ENCODE assay signal across 24 mouse cellular contexts in genomic region chr13:114344220-114344973, GRCm38 (mm10). TPM values are rescaled to one million over a fixed set of nuclear protein-coding genes. Genes with fewer than 3 reads are reported as not detected.
DNase-seq lines count a peak whose midpoint lies in the region; ATAC-seq and TF ChIP-seq lines count a peak whose summit lies in the region.
"Had no signal": no experiment of that assay in that cellular context is flagged by ENCODE, and none has a peak within 500 bp of the region (broad histone marks: within the 10 kb centered on the region; RNA-seq: fewer than 3 reads in every experiment).

No protein-coding gene starts in this region.

- TF ChIP-seq CTCF in heart, postnatal 0 days (IDR thresholded peaks at IDR 0.05; ENCODE audit: low read depth), result no peak

- H3K4me3 ChIP-seq in heart, embryonic 11.5 days (ENCODE audit: low read depth, low read length), result no peak overlapping the region
- no peak overlapping the region for H3K4me3 ChIP-seq in heart, postnatal 0 days (ENCODE audit: low read depth, low read length)
- H3K4me3 ChIP-seq: forebrain, embryonic 10.5 days; limb, embryonic 10.5 days; midbrain, embryonic 15.5 days; myocyte; neural tube, embryonic 13.5 days; stomach, embryonic 15.5 days had no signal

- no peak; the same call in 1 of the 2 replicates for ATAC-seq in heart, embryonic 11.5 days (replicated peaks; ENCODE audit: insufficient number of reproducible peaks, low FRiP score, low TSS enrichment)
- ATAC-seq in heart, postnatal 0 days (ENCODE audit: insufficient read depth, low read depth), result no peak
- ATAC-seq in megakaryocyte-erythroid progenitor cell, adult 5-6 weeks (replicated peaks; ENCODE audit: low FRiP score, low TSS enrichment, poor library complexity, severe bottlenecking), result peak; percentile 98
- ATAC-seq: forebrain, postnatal 0 days had no signal

- H3K4me2 ChIP-seq in heart, embryonic 11.5 days, result 0 out of 2 replicates have a peak overlapping the region, but pooled peaks have one; percentile 19
- H3K4me2 ChIP-seq in heart, postnatal 0 days (ENCODE audit: low read depth, low read length), result no peak overlapping the region
- H3K4me2 ChIP-seq: hindbrain, embryonic 14.5 days; midbrain, embryonic 15.5 days; neural tube, embryonic 13.5 days; stomach, embryonic 15.5 days had no signal

- peaks cover 8% of the 10 kb centered on the region; the same call in 1 of the 2 replicates for H3K4me1 ChIP-seq in heart, embryonic 11.5 days (ENCODE audit: control insufficient read depth, insufficient read depth, low read length)
- 0 out of 2 replicates have a peak, but pooled peaks cover 9% of the 10 kb centered on the region for H3K4me1 ChIP-seq in heart, postnatal 0 days (ENCODE audit: control insufficient read depth, insufficient read depth)
- H3K4me1 ChIP-seq: stomach, embryonic 15.5 days had no signal

- 0 out of 2 replicates have a peak, but pooled peaks have one; percentile 38 for TF ChIP-seq EP300 in heart, postnatal 0 days (IDR thresholded peaks at IDR 0.05; ENCODE audit: low read depth)

- 45% methylated on average over 3 of the region's 3 CpGs for WGBS in heart, embryonic 11.5 days (ENCODE audit: insufficient replicate concordance)
- 41% methylated on average over 3 of the region's 3 CpGs for WGBS in heart, postnatal 0 days

- no peak for DNase-seq in heart, postnatal 14 days
- DNase-seq in heart, postnatal 0 days (ENCODE audit: low spot score), result no peak
- no peak for DNase-seq in heart, adult 11 months
- peak; percentile 17 for DNase-seq in retina, postnatal 1 day
- no peak for DNase-seq in retina, embryonic 14.5 days (ENCODE audit: low spot score)
- DNase-seq in kidney, postnatal 25 days, result no peak
- DNase-seq: adrenal gland, postnatal 36 days; cerebellum, adult 18-20 months; cerebellum, postnatal 14 days; forebrain, postnatal 0 days; gastrocnemius, postnatal 25 days; kidney, adult 2 months; lung, postnatal 10 days; thymus, postnatal 25 days had no signal

- no peak overlapping the region for H3K9ac ChIP-seq in heart, embryonic 11.5 days (ENCODE audit: low read depth, low read length)
- H3K9ac ChIP-seq in heart, postnatal 0 days (replicated peaks; ENCODE audit: low read depth, low read length), result no peak overlapping the region
- H3K9ac ChIP-seq: forebrain, postnatal 0 days; hindbrain, embryonic 14.5 days; midbrain, embryonic 15.5 days; neural tube, embryonic 13.5 days; stomach, embryonic 15.5 days had no signal

- H3K27me3 ChIP-seq in heart, embryonic 11.5 days (ENCODE audit: control insufficient read depth, insufficient read depth, low read length), result no peaks in the 10 kb centered on the region
- H3K27me3 ChIP-seq in heart, postnatal 0 days (ENCODE audit: control insufficient read depth, insufficient read depth, low read length), result no peaks in the 10 kb centered on the region
- H3K27me3 ChIP-seq: midbrain, embryonic 15.5 days; neural tube, embryonic 13.5 days; stomach, embryonic 15.5 days had no signal

- H3K9me3 ChIP-seq in heart, embryonic 11.5 days (replicated peaks; ENCODE audit: control insufficient read depth, low read length), result no peaks in the 10 kb centered on the region
- no peaks in the 10 kb centered on the region for H3K9me3 ChIP-seq in heart, postnatal 0 days (replicated peaks; ENCODE audit: control insufficient read depth, low read length)
- H3K9me3 ChIP-seq: forebrain, embryonic 10.5 days; limb, embryonic 10.5 days; midbrain, embryonic 15.5 days; neural tube, embryonic 13.5 days; stomach, embryonic 15.5 days had no signal

- intact Hi-C loops in heart, postnatal 14 days (cut with DNase I), result no loop called here

- no peak overlapping the region for H3K27ac ChIP-seq in heart, embryonic 11.5 days (ENCODE audit: low read depth, low read length)
- no peak overlapping the region for H3K27ac ChIP-seq in heart, postnatal 0 days (ENCODE audit: low read depth)
- H3K27ac ChIP-seq: forebrain, embryonic 10.5 days; hindbrain, embryonic 14.5 days; kidney, postnatal 0 days; limb, embryonic 10.5 days; midbrain, embryonic 15.5 days; neural tube, embryonic 13.5 days; stomach, embryonic 15.5 days had no signal

- H3K36me3 ChIP-seq in heart, embryonic 11.5 days (ENCODE audit: control insufficient read depth, insufficient read depth, low read length), result no peaks in the 10 kb centered on the region
- no peaks in the 10 kb centered on the region for H3K36me3 ChIP-seq in heart, postnatal 0 days (replicated peaks; ENCODE audit: control insufficient read depth, insufficient read depth, low read length)
- H3K36me3 ChIP-seq: forebrain, embryonic 10.5 days; limb, embryonic 10.5 days; midbrain, embryonic 15.5 days; neural tube, embryonic 13.5 days; stomach, embryonic 15.5 days had no signal

RNA-seq across cellular contexts. Expression of gene Ndufs4, which starts 43.7 kb away (rescaled TPM):
- 389 and 403 TPM in 2 replicates for polyA plus RNA-seq in heart, embryonic 11.5 days (2014; fragmentation: Nextera tagmentation; extraction: Ambion mirVana)
- total RNA-seq in heart, postnatal 14 days (2021), result 100 to 1,000 TPM; 507 to 527 TPM
- total RNA-seq in heart, postnatal 0 days (2014; rRNA removed; ENCODE audit: low replicate concordance), result 144 and 150 TPM in 2 replicates
- polyA plus RNA-seq in heart, postnatal 0 days (2015; fragmentation: Nextera tagmentation; extraction: Ambion mirVana), result 717 and 743 TPM in 2 replicates
- 142 and 143 TPM in 2 replicates for total RNA-seq in megakaryocyte-erythroid progenitor cell, adult 5-6 weeks (2014; fragmentation: Nextera tagmentation)
- total RNA-seq in megakaryocyte-erythroid progenitor cell, adult 5-6 weeks (2017), result 146 and 202 TPM in 2 replicates
